Mouse (Mus musculus): Measurements from ENCODE around the gene Irf2bp1. TPM values are rescaled to one million over a fixed set of nuclear protein-coding genes. Genes with fewer than 3 reads are reported as not detected.
A peak's percentile ranks its signal among the peaks of the same experiment; 100 is the strongest.

Gene Irf2bp1
- polyA plus RNA-seq, 1 experiment from 2014 or later = 24.9 TPM

- Histone ChIP-seq H3K9ac (ENCODE audit: low read depth, low read length) (peak overlapping the region; percentile 56), H3K27me3 (replicated peaks; ENCODE audit: control insufficient read depth, insufficient read depth, low read length) (no peaks in the 10 kb centered on the region), H3K4me1 (replicated peaks; ENCODE audit: control insufficient read depth, insufficient read depth, low read length) (peaks cover 45% of the 10 kb centered on the region), H3K4me3 (ENCODE audit: low read depth, low read length) (peak overlapping the region; percentile 42), H3K36me3 (ENCODE audit: control insufficient read depth, insufficient read depth, low read length) (peaks cover 11% of the 10 kb centered on the region), H3K9me3 (ENCODE audit: control insufficient read depth, low read length) (no peaks in the 10 kb centered on the region), H3K27ac (ENCODE audit: low read depth, low read length) (peak overlapping the region; percentile 86), H3K4me2 (peak overlapping the region; percentile 99)
- WGBS = under 1% methylated on average over 17 of the region's 17 CpGs
- ATAC-seq (replicated peaks; ENCODE audit: low FRiP score) = peak; percentile 64
- DNase-seq (ENCODE audit: low spot score) = peak; percentile 82
These were observed 871 bp upstream of the Irf2bp1 start for GRCm38 (mm10) chr7:19002848-19003498.

- Histone ChIP-seq H3K9me3 (ENCODE audit: control insufficient read depth, low read length) (no peaks in the 10 kb centered on the region), H3K4me1 (replicated peaks; ENCODE audit: control insufficient read depth, insufficient read depth, low read length) (peaks cover 45% of the 10 kb centered on the region), H3K27me3 (replicated peaks; ENCODE audit: control insufficient read depth, insufficient read depth, low read length) (no peaks in the 10 kb centered on the region), H3K4me3 (ENCODE audit: low read depth, low read length) (peak overlapping the region; percentile 90), H3K4me2 (peak overlapping the region; percentile 99), H3K27ac (ENCODE audit: low read depth, low read length) (peak overlapping the region; percentile 95), H3K36me3 (ENCODE audit: control insufficient read depth, insufficient read depth, low read length) (peaks cover 11% of the 10 kb centered on the region), H3K9ac (ENCODE audit: low read depth, low read length) (peak overlapping the region; percentile 88)
- DNase-seq (ENCODE audit: low spot score) (no peak), ATAC-seq (replicated peaks; ENCODE audit: low FRiP score) (no peak)
- 11% methylated on average over 34 of the region's 34 CpGs for WGBS
These were observed 811 bp downstream of the Irf2bp1 start for GRCm38 (mm10) chr7:19004631-19005079.

- DNase-seq (ENCODE audit: low spot score) = no peak
- H3K36me3 ChIP-seq (ENCODE audit: control insufficient read depth, insufficient read depth, low read length) = peaks cover 11% of the 10 kb centered on the region
- peaks cover 42% of the 10 kb centered on the region for H3K4me1 ChIP-seq (replicated peaks; ENCODE audit: control insufficient read depth, insufficient read depth, low read length)
- no peak for ATAC-seq (replicated peaks; ENCODE audit: low FRiP score)
- H3K4me2 ChIP-seq = peak overlapping the region; percentile 99
- peak overlapping the region; percentile 90 for H3K4me3 ChIP-seq (ENCODE audit: low read depth, low read length)
- no peaks in the 10 kb centered on the region for H3K27me3 ChIP-seq (replicated peaks; ENCODE audit: control insufficient read depth, insufficient read depth, low read length)
- H3K9me3 ChIP-seq (ENCODE audit: control insufficient read depth, low read length) = no peaks in the 10 kb centered on the region
- H3K9ac ChIP-seq (ENCODE audit: low read depth, low read length) = peak overlapping the region; percentile 88
- 75% methylated on average over 34 of the region's 34 CpGs for WGBS
- 0 out of 2 replicates have a peak overlapping the region, but pooled peaks have one; percentile 21 for H3K27ac ChIP-seq (ENCODE audit: low read depth, low read length)
These were observed 1.7 kb downstream of the Irf2bp1 start for GRCm38 (mm10) chr7:19005417-19006121.

GRCm38 (mm10) chr7:19006476-19006875 is 2.6 kb downstream of the Irf2bp1 start:
- H3K4me2 ChIP-seq = peak overlapping the region; percentile 99
- DNase-seq (ENCODE audit: low spot score) (no peak), ATAC-seq (replicated peaks; ENCODE audit: low FRiP score) (no peak)
- 6% methylated on average over 12 of the region's 12 CpGs for WGBS
- peak overlapping the region; percentile 90 for H3K4me3 ChIP-seq (ENCODE audit: low read depth, low read length)
- peaks cover 11% of the 10 kb centered on the region for H3K36me3 ChIP-seq (ENCODE audit: control insufficient read depth, insufficient read depth, low read length)
- H3K27ac ChIP-seq (ENCODE audit: low read depth, low read length) = peak overlapping the region; percentile 75; the same call in 1 of the 2 replicates
- H3K4me1 ChIP-seq (replicated peaks; ENCODE audit: control insufficient read depth, insufficient read depth, low read length) = peaks cover 37% of the 10 kb centered on the region
- H3K9me3 ChIP-seq (ENCODE audit: control insufficient read depth, low read length) = no peaks in the 10 kb centered on the region
- H3K27me3 ChIP-seq (replicated peaks; ENCODE audit: control insufficient read depth, insufficient read depth, low read length) = no peaks in the 10 kb centered on the region
- H3K9ac ChIP-seq (ENCODE audit: low read depth, low read length) = peak overlapping the region; percentile 18

- peaks cover 37% of the 10 kb centered on the region for H3K4me1 ChIP-seq (replicated peaks; ENCODE audit: control insufficient read depth, insufficient read depth, low read length)
- no peak for DNase-seq (ENCODE audit: low spot score)
These were observed 3.5 kb downstream of the Irf2bp1 start for GRCm38 (mm10) chr7:19007026-19007977.

GRCm38 (mm10) chr7:19010581-19010980 is 6.7 kb downstream of the Irf2bp1 start:
- peaks cover 11% of the 10 kb centered on the region for H3K36me3 ChIP-seq (ENCODE audit: control insufficient read depth, insufficient read depth, low read length)
- H3K4me1 ChIP-seq (replicated peaks; ENCODE audit: control insufficient read depth, insufficient read depth, low read length) = peaks cover 27% of the 10 kb centered on the region
- DNase-seq (ENCODE audit: low spot score) (no peak), ATAC-seq (replicated peaks; ENCODE audit: low FRiP score) (no peak)
- H3K9me3 ChIP-seq (ENCODE audit: control insufficient read depth, low read length) = no peaks in the 10 kb centered on the region
- no peak overlapping the region for H3K9ac ChIP-seq (ENCODE audit: low read depth, low read length)
- no peak overlapping the region for H3K4me2 ChIP-seq
- 72% methylated on average over 7 of the region's 7 CpGs for WGBS
- no peak overlapping the region for H3K27ac ChIP-seq (ENCODE audit: low read depth, low read length)
- H3K27me3 ChIP-seq (replicated peaks; ENCODE audit: control insufficient read depth, insufficient read depth, low read length) = no peaks in the 10 kb centered on the region
- H3K4me3 ChIP-seq (ENCODE audit: low read depth, low read length) = no peak overlapping the region

More at GRCm38 (mm10) chr7:19007026-19007977, 3.5 kb downstream of the Irf2bp1 start:
- ATAC-seq (replicated peaks; ENCODE audit: low FRiP score) = 0 out of 2 replicates have a peak, but pooled peaks have one; percentile 4
- Histone ChIP-seq H3K4me3 (ENCODE audit: low read depth, low read length) (no peak overlapping the region), H3K9me3 (ENCODE audit: control insufficient read depth, low read length) (no peaks in the 10 kb centered on the region), H3K9ac (ENCODE audit: low read depth, low read length) (peak overlapping the region; percentile 30; the same call in 1 of the 2 replicates), H3K27ac (ENCODE audit: low read depth, low read length) (peak overlapping the region; percentile 75), H3K36me3 (ENCODE audit: control insufficient read depth, insufficient read depth, low read length) (peaks cover 11% of the 10 kb centered on the region), H3K4me2 (peak overlapping the region; percentile 99), H3K27me3 (replicated peaks; ENCODE audit: control insufficient read depth, insufficient read depth, low read length) (no peaks in the 10 kb centered on the region)
- WGBS = 68% methylated on average over 13 of the region's 13 CpGs

GRCm38 (mm10) chr7:19012025-19012621 is 8.3 kb downstream of the Irf2bp1 start:
- Histone ChIP-seq H3K4me3 (ENCODE audit: low read depth, low read length) (peak overlapping the region; percentile 39), H3K36me3 (ENCODE audit: control insufficient read depth, insufficient read depth, low read length) (peaks cover under 1% of the 10 kb centered on the region; the same call in 1 of the 2 replicates), H3K9me3 (ENCODE audit: control insufficient read depth, low read length) (no peaks in the 10 kb centered on the region), H3K27me3 (replicated peaks; ENCODE audit: control insufficient read depth, insufficient read depth, low read length) (no peaks in the 10 kb centered on the region), H3K4me1 (replicated peaks; ENCODE audit: control insufficient read depth, insufficient read depth, low read length) (peaks cover 14% of the 10 kb centered on the region), H3K9ac (ENCODE audit: low read depth, low read length) (peak overlapping the region; percentile 69), H3K27ac (ENCODE audit: low read depth, low read length) (peak overlapping the region; percentile 74), H3K4me2 (peak overlapping the region; percentile 75)
- 2% methylated on average over 28 of the region's 31 CpGs for WGBS
- ATAC-seq (replicated peaks; ENCODE audit: low FRiP score) (0 out of 2 replicates have a peak, but pooled peaks have one; percentile 13), DNase-seq (ENCODE audit: low spot score) (no peak)

GRCm38 (mm10) chr7:19012882-19013281 is 9.0 kb downstream of the Irf2bp1 start:
- Histone ChIP-seq H3K27ac (ENCODE audit: low read depth, low read length) (no peak overlapping the region), H3K4me2 (peak overlapping the region; percentile 75)
- peak; percentile 55 for ATAC-seq (replicated peaks; ENCODE audit: low FRiP score)

More at GRCm38 (mm10) chr7:19012882-19013281, 9.0 kb downstream of the Irf2bp1 start:
- Histone ChIP-seq H3K9ac (ENCODE audit: low read depth, low read length) (no peak overlapping the region), H3K9me3 (ENCODE audit: control insufficient read depth, low read length) (no peaks in the 10 kb centered on the region), H3K4me1 (replicated peaks; ENCODE audit: control insufficient read depth, insufficient read depth, low read length) (peaks cover 12% of the 10 kb centered on the region), H3K36me3 (ENCODE audit: control insufficient read depth, insufficient read depth, low read length) (no peaks in the 10 kb centered on the region), H3K27me3 (replicated peaks; ENCODE audit: control insufficient read depth, insufficient read depth, low read length) (no peaks in the 10 kb centered on the region), H3K4me3 (ENCODE audit: low read depth, low read length) (no peak overlapping the region)
- DNase-seq (ENCODE audit: low spot score) = no peak
- 33% methylated on average over 2 of the region's 2 CpGs for WGBS

Data from liver, embryonic 11.5 days (tissue).